Mouse (Mus musculus) bone marrow, adult 2 months (tissue): ENCODE results near the gene Fuca2. TPM values are rescaled to one million over a fixed set of nuclear protein-coding genes. Genes with fewer than 3 reads are reported as not detected.
"Not testable (repeated sequence)": the region's sequence is repeated elsewhere in the genome, so short reads cannot be mapped to it uniquely, and the experiment has no call there.

ENCODE experiments used
- H3K27ac ChIP-seq: fragments of 200-500 bp; 2 replicates; pipeline ENCODE4 v1.5.1; 2012; ENCODE audit warnings: low read depth, mild to moderate bottlenecking, control low read depth, inconsistent platforms, low read length; ENCODE audit not compliant: control insufficient read depth, poor library complexity, insufficient read depth
- H3K4me1 ChIP-seq: fragments of 200-500 bp; 2 replicates; pipeline ENCODE4 v1.6.1; 2011; ENCODE audit warnings: low read length; ENCODE audit not compliant: control insufficient read depth, insufficient read depth
- H3K4me3 ChIP-seq: fragments of 200-500 bp; replicated peaks from 2 replicates; pipeline ENCODE3; 2011; ENCODE audit warnings: mild to moderate bottlenecking, low read depth, low read length, control low read depth; ENCODE audit not compliant: control insufficient read depth
- CTCF ChIP-seq: fragments of 200-500 bp; IDR thresholded peaks from 2 replicates; pipeline ENCODE4 v1.5.1; 2011; ENCODE audit warnings: low read length, control low read depth; ENCODE audit not compliant: control insufficient read depth, insufficient read depth
- POLR2A ChIP-seq: fragments of 200-500 bp; IDR thresholded peaks from 2 replicates; pipeline ENCODE4 v1.6.1; 2011; ENCODE audit warnings: low read depth, mild to moderate bottlenecking, control low read depth, low read length, borderline replicate concordance; ENCODE audit not compliant: control insufficient read depth
- WGBS: fragments of 180-500 bp; shearing (Covaris S2); methylation state at CpG from one replicate; pipeline ENCODE4 v1.1.7; 2018; 5-methylcytosine and 5-hydroxymethylcytosine counted together
- polyA plus RNA-seq: library from polyadenylated mRNA; stranded (reverse); fragments of >200 nt; gene quantifications from 2 replicates; pipeline ENCODE4 v1.2.4, GENCODE M21; 2011; ENCODE audit warnings: low replicate concordance; ENCODE audit not compliant: missing spikeins, insufficient read depth, insufficient read length

The Fuca2 gene
- polyA plus RNA-seq, 1 experiment: 44.9 TPM

DNA sequence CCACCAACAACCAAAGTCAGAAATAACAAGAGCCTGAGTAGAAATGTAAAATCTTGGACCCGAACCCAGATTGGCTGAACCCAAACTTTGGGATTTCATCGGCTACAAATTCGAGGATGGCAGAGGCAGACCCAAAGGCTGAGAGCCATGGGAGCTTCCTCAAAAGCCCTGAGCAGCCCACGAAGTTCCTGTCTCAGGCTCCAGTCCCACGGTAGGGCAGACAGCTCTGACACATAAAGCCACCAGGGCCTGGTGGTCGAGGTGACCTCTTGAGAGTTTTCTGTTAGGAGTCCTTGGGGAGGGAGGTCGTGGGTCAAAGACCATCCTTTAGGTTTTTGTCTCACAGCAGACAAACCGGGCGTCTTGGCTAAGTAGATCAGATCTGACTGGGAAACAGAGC lies 1.1 kb downstream of the Fuca2 start:
- H3K4me1 ChIP-seq: no peaks in the 10 kb centered on the region; the same call in 1 of the 2 replicates
- 10% methylated on average over 9 of the region's 9 CpGs for WGBS
- peak overlapping the region; percentile 83 for H3K4me3 ChIP-seq
- H3K27ac ChIP-seq: peak overlapping the region; percentile 70
- no peak for TF ChIP-seq POLR2A
- no peak for TF ChIP-seq CTCF

- TF ChIP-seq CTCF (no peak), POLR2A (peak; percentile 77; the same call in 1 of the 2 replicates)
- under 1% methylated on average over 30 of the region's 30 CpGs for WGBS
Measured at GRCm38 (mm10) chr10:13500938-13501496, 1.7 kb downstream of the Fuca2 start.

GRCm38 (mm10) chr10:13501533-13501932 lies 2.2 kb downstream of the Fuca2 start:
- not testable (repeated sequence) for H3K4me1 ChIP-seq, H3K27ac ChIP-seq
- 42% methylated on average over 4 of the region's 4 CpGs for WGBS
- peak overlapping the region; percentile 83 for H3K4me3 ChIP-seq

More at GRCm38 (mm10) chr10:13500938-13501496, 1.7 kb downstream of the Fuca2 start:
- H3K27ac ChIP-seq: peak overlapping the region; percentile 70
- peak overlapping the region; percentile 83 for H3K4me3 ChIP-seq
- H3K4me1 ChIP-seq: no peaks in the 10 kb centered on the region; the same call in 1 of the 2 replicates

GRCm38 (mm10) chr10:13502371-13502770 lies 3.0 kb downstream of the Fuca2 start:
- Histone ChIP-seq H3K4me3 (no peak overlapping the region), H3K27ac (no peak overlapping the region), H3K4me1 (no peaks in the 10 kb centered on the region; the same call in 1 of the 2 replicates)
- WGBS: 64% methylated on average over 8 of the region's 8 CpGs
- no peak for TF ChIP-seq POLR2A
- no peak for TF ChIP-seq CTCF

GRCm38 (mm10) chr10:13521857-13522256 lies 22.5 kb downstream of the Fuca2 start:
- no peak overlapping the region for H3K27ac ChIP-seq
- H3K4me1 ChIP-seq: no peaks in the 10 kb centered on the region
- 72% methylated on average over 4 of the region's 4 CpGs for WGBS
- no peak overlapping the region for H3K4me3 ChIP-seq
- TF ChIP-seq POLR2A: no peak
- TF ChIP-seq CTCF: no peak

- TF ChIP-seq POLR2A: no peak
- no peak for TF ChIP-seq CTCF
- H3K4me3 ChIP-seq: no peak overlapping the region
- H3K27ac ChIP-seq: no peak overlapping the region
- 89% methylated on average over 4 of the region's 4 CpGs for WGBS
- H3K4me1 ChIP-seq: no peaks in the 10 kb centered on the region
Measured at GRCm38 (mm10) chr10:13528155-13528554, 28.8 kb downstream of the Fuca2 start.

DNA sequence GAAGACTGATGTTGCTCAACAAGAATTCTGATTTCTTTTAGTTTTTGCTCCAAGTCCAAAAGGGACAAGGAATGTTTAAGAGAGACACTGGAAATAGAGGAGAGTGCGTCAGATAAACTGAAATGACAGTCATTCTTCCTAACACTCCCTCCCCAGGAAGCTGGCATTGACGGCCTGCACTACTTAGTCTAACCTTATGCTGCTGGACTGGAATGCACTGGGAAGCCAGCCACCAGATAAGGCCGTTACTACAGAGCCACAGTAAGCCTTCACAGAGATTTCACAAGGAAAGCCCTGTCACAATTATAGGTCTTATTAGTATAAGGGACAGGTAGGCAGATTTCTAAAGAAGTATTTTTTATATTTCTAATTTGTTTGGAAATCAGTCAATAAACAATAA lies 35.4 kb downstream of the Fuca2 start:
- 80% methylated on average over 3 of the region's 3 CpGs for WGBS
- Histone ChIP-seq H3K4me1 (no peaks in the 10 kb centered on the region), H3K4me3 (no peak overlapping the region), H3K27ac (no peak overlapping the region)
- no peak for TF ChIP-seq CTCF
- no peak for TF ChIP-seq POLR2A

DNA sequence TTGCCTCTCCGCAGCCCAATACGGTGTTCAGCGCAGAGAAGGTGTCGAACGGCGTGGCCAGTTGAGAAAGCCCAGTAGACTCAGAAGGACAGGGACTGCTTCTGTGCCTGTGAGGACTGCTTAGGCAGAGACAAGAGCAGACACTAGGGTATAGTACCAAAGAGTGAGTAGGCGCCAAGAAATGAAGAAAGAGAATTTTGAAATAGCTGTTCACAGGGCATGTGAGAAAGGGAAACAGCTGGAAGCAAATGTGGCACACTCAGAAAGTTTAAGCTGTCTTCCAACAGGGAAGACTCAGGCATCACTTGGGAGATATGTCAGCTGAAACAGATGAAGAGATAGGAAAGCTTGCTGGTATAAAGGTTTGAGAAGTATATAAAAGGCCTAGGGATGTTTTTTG lies 37.4 kb downstream of the Fuca2 start:
- TF ChIP-seq CTCF (no peak), POLR2A (no peak)
- Histone ChIP-seq H3K4me3 (no peak overlapping the region), H3K27ac (no peak overlapping the region), H3K4me1 (no peaks in the 10 kb centered on the region)
- 92% methylated on average over 7 of the region's 7 CpGs for WGBS

DNA sequence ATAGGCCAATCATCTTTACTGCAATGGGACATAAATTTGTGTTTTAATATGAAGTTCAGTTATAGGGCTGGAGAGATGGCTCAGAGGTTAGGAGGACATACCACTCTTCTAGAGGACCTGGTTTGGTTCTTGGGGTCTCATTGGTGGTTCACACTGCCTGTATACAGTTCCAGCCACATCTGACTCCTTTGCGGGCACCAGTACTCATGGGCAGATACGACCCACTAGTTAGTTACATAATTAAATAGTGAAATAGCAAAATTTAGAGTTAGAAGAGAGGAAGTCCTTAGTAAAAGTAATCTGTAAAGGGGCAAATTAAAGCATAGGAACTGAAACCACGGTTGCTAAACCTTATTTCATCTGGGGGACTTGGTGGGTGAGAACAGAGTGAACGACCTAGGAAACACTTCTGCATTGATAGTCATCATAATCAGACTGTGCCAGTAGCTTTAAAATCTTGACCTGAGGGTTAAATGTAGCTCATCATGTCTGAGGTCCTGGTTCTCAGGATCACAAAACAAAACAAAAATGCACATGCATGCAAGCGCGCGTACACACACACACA lies 40.5 kb downstream of the Fuca2 start:
- H3K4me3 ChIP-seq: no peak overlapping the region
- H3K4me1 ChIP-seq: no peaks in the 10 kb centered on the region
- no peak for TF ChIP-seq CTCF
- no peak for TF ChIP-seq POLR2A
- 62% methylated on average over 7 of the region's 7 CpGs for WGBS
- H3K27ac ChIP-seq: no peak overlapping the region
